Mouse (Mus musculus): Measurements from ENCODE around the gene P2ry6. TPM values are rescaled to one million over a fixed set of nuclear protein-coding genes. Genes with fewer than 3 reads are reported as not detected.
A peak's percentile ranks its signal among the peaks of the same experiment; 100 is the strongest.

P2ry6 gene
- polyA plus RNA-seq, 1 experiment from 2014 or later = 3.6 TPM

DNA sequence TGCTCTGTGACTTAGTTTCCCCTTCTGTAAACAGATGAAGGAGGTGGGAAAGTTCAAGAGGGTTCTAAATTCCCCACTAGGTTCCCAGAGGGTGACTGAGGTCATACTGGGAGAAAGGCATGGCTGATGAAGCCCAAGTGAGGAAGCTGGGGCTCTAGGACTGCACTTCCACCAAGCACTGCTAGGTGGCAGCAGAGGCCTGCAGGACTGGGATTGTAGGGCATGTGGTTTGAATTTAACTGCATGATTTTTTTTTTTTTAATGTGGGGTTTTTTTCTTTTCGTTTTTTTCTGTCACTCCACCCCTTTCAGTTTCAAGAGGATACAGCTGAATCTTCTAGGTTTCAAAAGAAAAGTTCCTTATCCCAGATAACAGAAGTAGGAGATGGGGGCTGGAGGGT, 67.2 kb downstream of the P2ry6 start:
- Histone ChIP-seq H3K4me2 (no peak overlapping the region), H3K4me3 (no peak overlapping the region), H3K4me1 (peaks cover 42% of the 10 kb centered on the region), H3K27me3 (replicated peaks) (0 out of 2 replicates have a peak, but pooled peaks cover 3% of the 10 kb centered on the region), H3K27ac (0 out of 2 replicates have a peak overlapping the region, but pooled peaks have one; percentile 20), H3K9me3 (replicated peaks) (no peaks in the 10 kb centered on the region), H3K9ac (no peak overlapping the region), H3K36me3 (no peaks in the 10 kb centered on the region)
- no peak for ATAC-seq
- 0% methylated on average over 1 of the region's 1 CpGs for WGBS (ENCODE audit: insufficient replicate concordance)

- 71% methylated on average over 10 of the region's 10 CpGs for WGBS (ENCODE audit: insufficient replicate concordance)
- H3K4me2 ChIP-seq = no peak overlapping the region
- no peak for ATAC-seq
- no peaks in the 10 kb centered on the region for H3K9me3 ChIP-seq (replicated peaks)
- no peak overlapping the region for H3K9ac ChIP-seq
- peaks cover 32% of the 10 kb centered on the region for H3K4me1 ChIP-seq
- H3K4me3 ChIP-seq = no peak overlapping the region
- no peak overlapping the region for H3K27ac ChIP-seq
- no peaks in the 10 kb centered on the region for H3K36me3 ChIP-seq
- H3K27me3 ChIP-seq (replicated peaks) = 0 out of 2 replicates have a peak, but pooled peaks cover 3% of the 10 kb centered on the region
These were observed 68.2 kb downstream of the P2ry6 start for GRCm38 (mm10) chr7:100906029-100906789.

DNA sequence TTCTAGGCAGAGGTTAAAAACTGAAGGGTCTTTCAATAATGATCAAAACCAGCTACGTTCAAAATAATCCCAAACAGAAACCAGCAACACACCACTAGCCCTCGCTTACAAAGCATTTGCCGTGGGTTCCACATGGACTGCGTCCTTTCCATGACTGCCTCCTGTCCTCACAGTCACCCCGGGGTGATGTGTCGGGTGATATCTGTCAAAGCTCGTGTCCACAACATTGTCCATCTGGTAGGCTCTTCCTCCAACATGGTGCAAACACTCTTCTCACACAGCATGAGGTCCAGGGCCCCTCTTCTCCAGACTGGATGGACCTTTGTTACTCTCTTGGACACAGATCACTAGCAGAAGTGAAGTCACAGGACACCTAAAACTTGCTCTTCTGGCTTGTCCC, 69.4 kb downstream of the P2ry6 start:
- H3K4me1 ChIP-seq = peaks cover 20% of the 10 kb centered on the region
- H3K4me3 ChIP-seq = no peak overlapping the region
- H3K4me2 ChIP-seq = no peak overlapping the region
- no peaks in the 10 kb centered on the region for H3K36me3 ChIP-seq
- no peak overlapping the region for H3K27ac ChIP-seq
- no peak overlapping the region for H3K9ac ChIP-seq
- H3K27me3 ChIP-seq (replicated peaks) = 0 out of 2 replicates have a peak, but pooled peaks cover 3% of the 10 kb centered on the region
- 73% methylated on average over 7 of the region's 7 CpGs for WGBS (ENCODE audit: insufficient replicate concordance)
- no peaks in the 10 kb centered on the region for H3K9me3 ChIP-seq (replicated peaks)
- ATAC-seq = no peak

GRCm38 (mm10) chr7:100904612-100905011, 69.8 kb downstream of the P2ry6 start:
- Histone ChIP-seq H3K27me3 (replicated peaks) (0 out of 2 replicates have a peak, but pooled peaks cover 3% of the 10 kb centered on the region), H3K27ac (no peak overlapping the region), H3K4me3 (no peak overlapping the region), H3K9ac (no peak overlapping the region), H3K4me1 (peaks cover 16% of the 10 kb centered on the region), H3K4me2 (no peak overlapping the region), H3K9me3 (replicated peaks) (no peaks in the 10 kb centered on the region), H3K36me3 (no peaks in the 10 kb centered on the region)
- ATAC-seq = no peak
- 44% methylated on average over 5 of the region's 5 CpGs for WGBS (ENCODE audit: insufficient replicate concordance)

GRCm38 (mm10) chr7:100902451-100903137, 71.9 kb downstream of the P2ry6 start:
- Histone ChIP-seq H3K36me3 (no peaks in the 10 kb centered on the region), H3K4me3 (no peak overlapping the region), H3K27ac (no peak overlapping the region), H3K27me3 (replicated peaks) (no peaks in the 10 kb centered on the region), H3K4me1 (peaks cover 2% of the 10 kb centered on the region; the same call in 1 of the 2 replicates), H3K4me2 (no peak overlapping the region), H3K9ac (no peak overlapping the region), H3K9me3 (replicated peaks) (no peaks in the 10 kb centered on the region)
- 58% methylated on average over 9 of the region's 9 CpGs for WGBS (ENCODE audit: insufficient replicate concordance)
- ATAC-seq = no peak

- H3K27me3 ChIP-seq (replicated peaks) = peaks cover 36% of the 10 kb centered on the region
- no peak overlapping the region for H3K4me3 ChIP-seq
These were observed 76.6 kb downstream of the P2ry6 start for GRCm38 (mm10) chr7:100897828-100898227.

DNA sequence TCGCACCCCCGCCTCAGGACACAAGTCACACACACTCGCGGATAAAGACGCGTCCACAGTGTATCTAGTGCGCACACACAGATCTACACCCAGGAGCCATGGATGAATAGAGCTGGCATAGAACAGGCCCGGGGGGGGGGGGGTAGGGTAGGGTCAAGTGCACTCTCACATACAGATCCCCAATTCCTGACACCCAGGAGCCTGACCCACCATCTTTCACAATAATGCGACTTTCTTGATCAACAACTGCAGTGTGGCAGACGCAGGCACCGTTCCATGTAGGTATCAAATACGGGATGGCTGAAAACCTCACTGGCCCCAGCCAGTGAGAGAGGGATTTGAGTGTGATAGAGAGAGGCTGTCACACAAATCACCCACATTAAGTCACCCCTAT, 79.6 kb downstream of the P2ry6 start:
- WGBS (ENCODE audit: insufficient replicate concordance) = 8% methylated on average over 12 of the region's 12 CpGs
- H3K9ac ChIP-seq = peak overlapping the region; percentile 53
- peak overlapping the region; percentile 82 for H3K4me2 ChIP-seq
- H3K27me3 ChIP-seq (replicated peaks) = peaks cover 36% of the 10 kb centered on the region
- H3K4me3 ChIP-seq = peak overlapping the region; percentile 55
- peaks cover 5% of the 10 kb centered on the region; the same call in 1 of the 2 replicates for H3K36me3 ChIP-seq
- no peaks in the 10 kb centered on the region for H3K9me3 ChIP-seq (replicated peaks)
- H3K4me1 ChIP-seq = peaks cover 25% of the 10 kb centered on the region
- no peak for ATAC-seq
- no peak overlapping the region for H3K27ac ChIP-seq

More at GRCm38 (mm10) chr7:100897828-100898227, 76.6 kb downstream of the P2ry6 start:
- no peak for ATAC-seq
- H3K9ac ChIP-seq = no peak overlapping the region
- H3K4me2 ChIP-seq = no peak overlapping the region
- H3K4me1 ChIP-seq = peaks cover 25% of the 10 kb centered on the region
- no peaks in the 10 kb centered on the region for H3K9me3 ChIP-seq (replicated peaks)
- no peak overlapping the region for H3K27ac ChIP-seq
- no peaks in the 10 kb centered on the region for H3K36me3 ChIP-seq
- WGBS (ENCODE audit: insufficient replicate concordance) = 65% methylated on average over 5 of the region's 5 CpGs

GRCm38 (mm10) chr7:100894057-100894832, 80.2 kb downstream of the P2ry6 start:
- H3K4me2 ChIP-seq = peak overlapping the region; percentile 82
- peaks cover 25% of the 10 kb centered on the region for H3K4me1 ChIP-seq
- H3K4me3 ChIP-seq = peak overlapping the region; percentile 55
- WGBS (ENCODE audit: insufficient replicate concordance) = 4% methylated on average over 53 of the region's 53 CpGs
- no peak overlapping the region for H3K27ac ChIP-seq
- ATAC-seq = peak; percentile 17; the same call in 1 of the 2 replicates
- H3K27me3 ChIP-seq (replicated peaks) = peaks cover 36% of the 10 kb centered on the region
- H3K9me3 ChIP-seq (replicated peaks) = no peaks in the 10 kb centered on the region
- H3K9ac ChIP-seq = peak overlapping the region; percentile 53
- H3K36me3 ChIP-seq = peaks cover 11% of the 10 kb centered on the region; the same call in 1 of the 2 replicates

- 61% methylated on average over 20 of the region's 20 CpGs for WGBS (ENCODE audit: insufficient replicate concordance)
- H3K36me3 ChIP-seq = peaks cover 15% of the 10 kb centered on the region; the same call in 1 of the 2 replicates
- peaks cover 36% of the 10 kb centered on the region for H3K27me3 ChIP-seq (replicated peaks)
- H3K27ac ChIP-seq = no peak overlapping the region
- no peak overlapping the region for H3K9ac ChIP-seq
- peaks cover 25% of the 10 kb centered on the region for H3K4me1 ChIP-seq
- no peak overlapping the region for H3K4me3 ChIP-seq
- no peak for ATAC-seq
- H3K4me2 ChIP-seq = no peak overlapping the region
- no peaks in the 10 kb centered on the region for H3K9me3 ChIP-seq (replicated peaks)
These were observed 81.0 kb downstream of the P2ry6 start for GRCm38 (mm10) chr7:100893249-100894056.

Measured in liver, embryonic 12.5 days (tissue).